Comparison of ENCODE assay signal across 24 mouse cellular contexts in the genomic region with DNA sequence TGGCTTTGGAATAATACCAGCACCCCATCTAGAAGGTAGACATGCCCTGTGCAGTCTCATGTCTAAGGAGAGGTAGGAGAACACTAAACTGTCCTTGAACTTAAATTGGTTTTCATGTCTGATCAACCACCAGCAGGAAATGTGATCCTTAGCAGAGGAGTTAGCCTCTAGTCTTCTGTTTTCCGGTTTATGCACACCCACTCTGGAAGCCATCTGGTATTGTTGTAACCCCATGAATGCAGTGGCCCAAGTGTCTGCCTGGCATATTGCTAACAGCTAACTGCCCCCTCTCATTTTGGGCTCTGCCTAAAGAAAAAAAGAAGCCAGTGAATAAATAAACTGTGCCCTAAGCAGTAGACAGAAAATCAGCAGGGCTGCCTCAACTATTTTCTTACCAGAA.
DNase-seq lines count a peak whose midpoint lies in the region; ATAC-seq and TF ChIP-seq lines count a peak whose summit lies in the region.
"Had no signal": no experiment of that assay in that cellular context is flagged by ENCODE, and none has a peak within 500 bp of the region (broad histone marks: within the 10 kb centered on the region; RNA-seq: fewer than 3 reads in every experiment).

No protein-coding gene starts in this region.

- H3K4me2 ChIP-seq in kidney, embryonic 14.5 days (replicated peaks; ENCODE audit: low read depth, low read length): no peak overlapping the region
- no peak overlapping the region for H3K4me2 ChIP-seq in forebrain, embryonic 12.5 days
- H3K4me2 ChIP-seq: embryonic facial prominence, embryonic 12.5 days; forebrain, embryonic 13.5 days; heart, embryonic 11.5 days; heart, embryonic 15.5 days; hindbrain, embryonic 13.5 days had no signal

- H3K9me3 ChIP-seq in kidney, embryonic 14.5 days (ENCODE audit: control insufficient read depth, low read length): no peaks in the 10 kb centered on the region
- H3K9me3 ChIP-seq in forebrain, embryonic 12.5 days: no peaks in the 10 kb centered on the region
- H3K9me3 ChIP-seq: embryonic facial prominence, embryonic 12.5 days; forebrain, embryonic 13.5 days; heart, embryonic 15.5 days; hindbrain, embryonic 13.5 days had no signal

- H3K9ac ChIP-seq in kidney, embryonic 14.5 days (ENCODE audit: low read depth, low read length): no peak overlapping the region
- H3K9ac ChIP-seq in forebrain, embryonic 12.5 days: no peak overlapping the region
- H3K9ac ChIP-seq: embryonic facial prominence, embryonic 12.5 days; forebrain, embryonic 13.5 days; heart, embryonic 15.5 days; hindbrain, embryonic 13.5 days had no signal

- H3K27me3 ChIP-seq in kidney, embryonic 14.5 days (ENCODE audit: control insufficient read depth, insufficient read depth, low read length): no peaks in the 10 kb centered on the region
- no peaks in the 10 kb centered on the region for H3K27me3 ChIP-seq in forebrain, embryonic 12.5 days
- H3K27me3 ChIP-seq: CH12.LX; embryonic facial prominence, embryonic 12.5 days; forebrain, embryonic 13.5 days; heart, embryonic 15.5 days; hindbrain, embryonic 13.5 days; Patski had no signal

- H3K27ac ChIP-seq in kidney, embryonic 14.5 days (ENCODE audit: low read depth, low read length): no peak overlapping the region
- peak overlapping the region; percentile 6; the same call in 1 of the 2 replicates for H3K27ac ChIP-seq in layer of hippocampus, adult 2 months
- 0 out of 2 replicates have a peak overlapping the region, but pooled peaks have one; percentile 32 for H3K27ac ChIP-seq in cortical plate, adult 2 months (ENCODE audit: insufficient read depth, low read length)
- no peak overlapping the region for H3K27ac ChIP-seq in forebrain, embryonic 12.5 days
- H3K27ac ChIP-seq: embryonic facial prominence, embryonic 12.5 days; forebrain, embryonic 13.5 days; heart, adult 2 months; heart, embryonic 15.5 days; hindbrain, embryonic 13.5 days; hindbrain, postnatal 0 days had no signal

- ATAC-seq in kidney, embryonic 14.5 days (ENCODE audit: low FRiP score, low TSS enrichment): peak; percentile 65; the same call in 1 of the 2 replicates
- no peak for ATAC-seq in forebrain, embryonic 12.5 days (ENCODE audit: low FRiP score)
- ATAC-seq: activated CD4-positive, CD25-positive, alpha-beta regulatory T cell, adult 4 months; forebrain, embryonic 13.5 days; hindbrain, postnatal 0 days; Patski had no signal

- TF ChIP-seq CTCF in layer of hippocampus, adult 2 months (conservative IDR thresholded peaks at IDR 0.05): no peak
- no peak for TF ChIP-seq CTCF in cortical plate, adult 2 months (IDR thresholded peaks at IDR 0.05; ENCODE audit: extremely low read depth, insufficient read depth, low read length)

- no peak for TF ChIP-seq POLR2A in cortical plate, adult 2 months (IDR thresholded peaks at IDR 0.05; ENCODE audit: extremely low read depth, insufficient read depth, low read length)

- no peak overlapping the region for H3K4me3 ChIP-seq in kidney, embryonic 14.5 days (ENCODE audit: low read length)
- H3K4me3 ChIP-seq in layer of hippocampus, adult 2 months: no peak overlapping the region
- no peak overlapping the region for H3K4me3 ChIP-seq in cortical plate, adult 2 months (ENCODE audit: insufficient read depth, low read length)
- H3K4me3 ChIP-seq in forebrain, embryonic 12.5 days (replicated peaks): no peak overlapping the region
- H3K4me3 ChIP-seq: embryonic facial prominence, embryonic 12.5 days; forebrain, embryonic 13.5 days; heart, adult 2 months; heart, embryonic 15.5 days; hindbrain, embryonic 13.5 days had no signal

- H3K36me3 ChIP-seq in kidney, embryonic 14.5 days (ENCODE audit: control insufficient read depth, insufficient read depth, low read length): no peaks in the 10 kb centered on the region
- H3K36me3 ChIP-seq in forebrain, embryonic 12.5 days (replicated peaks): no peaks in the 10 kb centered on the region; the same call in 1 of the 2 replicates
- H3K36me3 ChIP-seq: embryonic facial prominence, embryonic 12.5 days; heart, embryonic 15.5 days had no signal

- DNase-seq in kidney, adult 11 months: no peak
- DNase-seq in layer of hippocampus, adult 2 months (ENCODE audit: low spot score in 2 of 2): peak in 1 of 2 experiments; percentile 16
- DNase-seq in layer of hippocampus, adult 8-10 months (ENCODE audit: low spot score in 2 of 2): no peak
- DNase-seq in brain, adult 2 months (ENCODE audit: low read depth, low spot score): peak; percentile 53
- DNase-seq: adrenal gland, adult 2 months; adrenal gland, postnatal 25 days; cerebellum, adult 11 months; cerebellum, adult 8-10 months; cerebellum, postnatal 14 days; gastrocnemius, postnatal 14 days; heart, adult 2 months; heart, postnatal 14 days had no signal

- H3K4me1 ChIP-seq in kidney, embryonic 14.5 days (ENCODE audit: control insufficient read depth, insufficient read depth, low read length): no peaks in the 10 kb centered on the region
- peaks cover 6% of the 10 kb centered on the region for H3K4me1 ChIP-seq in cortical plate, adult 2 months (ENCODE audit: control insufficient read depth, insufficient read depth, low read length)
- peaks cover 7% of the 10 kb centered on the region for H3K4me1 ChIP-seq in forebrain, embryonic 12.5 days
- H3K4me1 ChIP-seq: embryonic facial prominence, embryonic 12.5 days; forebrain, embryonic 13.5 days; heart, embryonic 15.5 days; hindbrain, embryonic 13.5 days had no signal

- 10% methylated on average over 1 of the region's 1 CpGs for WGBS in kidney, embryonic 14.5 days
- 77% methylated on average over 1 of the region's 1 CpGs for WGBS in forebrain, embryonic 12.5 days

Comparison
In these comparisons a context has a peak if more than half of its experiments do, and no peak if none do; other contexts are left out.
1. H3K27ac ChIP-seq: peak in layer of hippocampus, adult 2 months (single experiment) and cortical plate, adult 2 months (single experiment); none in kidney, embryonic 14.5 days (single experiment) and forebrain, embryonic 12.5 days (single experiment).